Mouse (Mus musculus): ENCODE data around the gene Nubpl.
"Not testable (repeated sequence)": the region's sequence is repeated elsewhere in the genome, so short reads cannot be mapped to it uniquely, and the experiment has no call there.

The Nubpl gene

GRCm38 (mm10) chr12:52097650-52098070 is at the start of gene Nubpl:
Gene Nubpl (plus strand): TSS chr12:52097737.
- DNase-seq = peak; percentile 96

GRCm38 (mm10) chr12:52049324-52049723 is 48.2 kb upstream of the Nubpl start:
- peak; percentile 5 for DNase-seq

- DNase-seq = not testable (repeated sequence)
Observed at GRCm38 (mm10) chr12:52079296-52079695, 18.2 kb upstream of the Nubpl start.

GRCm38 (mm10) chr12:52097049-52097649 is 388 bp upstream of the Nubpl start:
- DNase-seq = no peak

- no peak for DNase-seq
Observed at GRCm38 (mm10) chr12:52120276-52120675, 22.7 kb downstream of the Nubpl start.

GRCm38 (mm10) chr12:52126407-52126806 is 28.9 kb downstream of the Nubpl start:
- DNase-seq = peak; percentile 13

- DNase-seq = no peak
Observed at GRCm38 (mm10) chr12:52129072-52129471, 31.5 kb downstream of the Nubpl start.

GRCm38 (mm10) chr12:52132256-52132655 is 34.7 kb downstream of the Nubpl start:
- peak; percentile 3 for DNase-seq

GRCm38 (mm10) chr12:52138296-52138695 is 40.8 kb downstream of the Nubpl start:
- DNase-seq = no peak

- no peak for DNase-seq
Observed at GRCm38 (mm10) chr12:52146639-52147038, 49.1 kb downstream of the Nubpl start.

- DNase-seq = no peak
Observed at GRCm38 (mm10) chr12:52149448-52149847, 51.9 kb downstream of the Nubpl start.

- no peak for DNase-seq
Observed at GRCm38 (mm10) chr12:52152071-52152470, 54.5 kb downstream of the Nubpl start.

- no peak for DNase-seq
Observed at GRCm38 (mm10) chr12:52154906-52155305, 57.4 kb downstream of the Nubpl start.

GRCm38 (mm10) chr12:52164414-52164813 is 66.9 kb downstream of the Nubpl start:
- no peak for DNase-seq

GRCm38 (mm10) chr12:52186205-52186793 is 88.8 kb downstream of the Nubpl start:
- DNase-seq = no peak

GRCm38 (mm10) chr12:52186963-52187590 is 89.5 kb downstream of the Nubpl start:
- no peak for DNase-seq

GRCm38 (mm10) chr12:52198471-52198870 is 100.9 kb downstream of the Nubpl start:
- DNase-seq = no peak

GRCm38 (mm10) chr12:52209121-52209610 is 111.6 kb downstream of the Nubpl start:
- no peak for DNase-seq

GRCm38 (mm10) chr12:52211144-52211543 is 113.6 kb downstream of the Nubpl start:
- no peak for DNase-seq

GRCm38 (mm10) chr12:52214837-52215236 is 117.3 kb downstream of the Nubpl start:
- no peak for DNase-seq

GRCm38 (mm10) chr12:52224954-52225353 is 127.4 kb downstream of the Nubpl start:
- no peak for DNase-seq

GRCm38 (mm10) chr12:52228746-52229145 is 131.2 kb downstream of the Nubpl start:
- DNase-seq = no peak

- not testable (repeated sequence) for DNase-seq
Observed at GRCm38 (mm10) chr12:52231929-52232328, 134.4 kb downstream of the Nubpl start.

- DNase-seq = no peak
Observed at GRCm38 (mm10) chr12:52242712-52243111, 145.2 kb downstream of the Nubpl start.

Measured in kidney, adult 9 months (tissue).